Mouse (Mus musculus) ovary, adult 10 weeks (tissue): ENCODE data around the gene Gsto1. TPM values are rescaled to one million over a fixed set of nuclear protein-coding genes. Genes with fewer than 3 reads are reported as not detected.

Experiments
- polyA plus RNA-seq: library from polyadenylated mRNA; stranded (reverse); fragments of 350-450 nt; fragmentation: Illumina TruSeq; extraction: RNeasy Lipid Tissue Mini Kit (QIAGEN cat#74804); gene quantifications from one replicate; pipeline ENCODE4 v1.2.3, GENCODE M21; 2014

The Gsto1 gene
- polyA plus RNA-seq, result 87.7 TPM

DNA sequence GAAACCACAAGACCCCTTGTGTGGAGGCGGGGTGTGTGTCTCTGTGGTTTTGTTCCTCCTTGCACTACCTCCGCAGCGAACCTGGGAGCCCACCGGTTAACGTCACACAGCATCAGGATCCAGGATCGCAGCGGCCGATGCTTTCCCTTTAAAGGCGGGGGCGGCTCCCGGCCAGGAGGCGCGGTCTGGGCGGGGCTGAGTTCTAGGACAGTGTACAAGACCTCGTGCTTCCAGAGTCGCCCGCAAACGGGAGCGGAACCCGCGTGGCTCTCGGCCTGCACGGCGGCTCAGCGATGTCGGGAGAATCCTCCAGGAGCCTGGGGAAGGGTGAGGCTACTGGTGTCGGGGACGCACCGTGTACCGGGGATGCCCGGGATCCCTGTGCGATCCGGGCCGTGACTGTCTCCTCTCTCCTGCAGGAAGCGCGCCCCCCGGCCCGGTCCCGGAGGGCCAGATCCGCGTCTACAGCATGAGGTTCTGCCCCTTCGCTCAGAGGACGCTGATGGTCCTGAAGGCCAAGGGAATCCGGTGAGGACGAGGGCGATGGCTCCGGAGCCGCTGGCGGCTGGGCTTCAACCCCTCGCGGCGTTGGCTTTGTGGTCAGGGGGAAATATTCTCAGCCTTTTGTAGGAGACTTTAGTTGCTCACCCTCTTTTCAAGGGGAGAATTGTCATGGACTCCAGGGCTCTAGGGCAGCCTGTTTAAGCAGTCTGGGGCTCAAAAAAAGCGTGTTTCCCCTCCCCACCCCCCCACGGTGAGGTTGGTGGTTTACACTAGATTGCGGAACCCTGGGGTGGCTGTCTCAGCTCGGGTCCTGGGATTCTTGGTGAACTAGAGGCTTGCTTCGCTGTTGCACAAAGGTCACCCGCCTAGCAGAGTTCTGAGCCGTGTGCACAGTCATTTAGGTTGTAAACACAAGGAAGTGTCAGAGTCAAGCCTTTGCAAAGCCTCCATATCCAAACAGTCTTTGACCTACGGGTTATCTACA is at the start of gene Gsto1:
Gsto1 (plus strand) TSS at position 175 of the 988 bp plus-strand sequence.

DNA sequence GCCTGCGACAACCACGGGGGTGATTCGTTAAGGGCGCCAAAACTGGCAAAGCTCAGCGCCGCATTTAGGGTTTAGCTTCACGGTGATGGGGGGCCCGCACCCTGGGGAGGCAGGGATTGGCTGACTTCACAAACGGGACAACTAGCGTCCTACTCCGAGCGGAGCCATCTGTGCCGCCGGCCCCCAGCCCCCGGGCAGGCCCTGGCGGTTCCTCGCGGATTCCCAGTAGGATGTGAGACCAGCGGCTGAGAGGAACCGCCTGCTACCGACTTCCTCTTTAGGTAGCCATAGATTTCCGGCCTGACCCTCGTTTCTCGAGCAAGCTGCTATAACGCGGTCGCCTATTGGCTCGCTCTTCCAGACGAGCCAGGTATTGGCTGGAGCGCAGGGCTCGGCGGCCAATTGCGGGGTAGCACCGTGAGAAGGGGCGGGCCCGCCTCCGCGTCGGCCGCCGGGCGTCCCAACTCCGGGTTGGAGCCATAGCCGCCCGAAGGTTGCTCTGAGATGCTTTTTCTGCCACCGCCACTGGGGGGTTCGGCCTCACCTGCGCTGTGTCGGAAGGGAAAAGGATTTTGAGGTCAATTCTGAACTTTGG is 10.7 kb downstream of the Gsto1 start, which contains the start of gene Gsto2:
Gsto2 (plus strand) TSS at position 182 of the 595 bp plus-strand sequence.

Other genes with a start within 250 kb of the Gsto1 start
- 0.11 TPM for gene Col17a1, start 162.9 kb upstream of the Gsto1 start, polyA plus RNA-seq
- gene Sfr1, start 123.3 kb upstream of the Gsto1 start, polyA plus RNA-seq, result 614 TPM
- not detected for gene Gsto2, start 10.6 kb downstream of the Gsto1 start, polyA plus RNA-seq
- 7.6 TPM for gene Cfap43, start 64.3 kb downstream of the Gsto1 start, polyA plus RNA-seq
- 0.54 TPM for gene Itprip, start 64.3 kb downstream of the Gsto1 start, polyA plus RNA-seq
- gene Cfap58, start 82.7 kb downstream of the Gsto1 start, polyA plus RNA-seq, result 1.1 TPM